Mouse (Mus musculus) neural tube, embryonic 12.5 days (tissue): ENCODE data around the gene Smco2. TPM values are rescaled to one million over a fixed set of nuclear protein-coding genes. Genes with fewer than 3 reads are reported as not detected.
A peak's percentile ranks its signal among the peaks of the same experiment; 100 is the strongest.

ENCODE experiments used
- ATAC-seq: fragments of 200-750 bp; cut with Nextera tagmentation; 2 replicates; pipeline ENCODE4 v1.8.0; 2017; ENCODE audit warnings: low read depth, mild to moderate bottlenecking, moderate TSS enrichment, moderate library complexity; ENCODE audit not compliant: low FRiP score
- H3K27ac ChIP-seq: fragments of 300-500 bp; sonication (generic); 2 replicates; pipeline ENCODE4 v1.5.1; 2016
- H3K27me3 ChIP-seq: fragments of 300-500 bp; sonication (generic); replicated peaks from 2 replicates; pipeline ENCODE4 v1.6.1; 2016; ENCODE audit warnings: mild to moderate bottlenecking
- H3K36me3 ChIP-seq: fragments of 300-500 bp; sonication (generic); 2 replicates; pipeline ENCODE4 v1.6.1; 2016; ENCODE audit warnings: mild to moderate bottlenecking
- H3K4me1 ChIP-seq: fragments of 300-500 bp; sonication (generic); 2 replicates; pipeline ENCODE4 v1.6.1; 2016
- H3K4me2 ChIP-seq: fragments of 300-500 bp; sonication (generic); replicated peaks from 2 replicates; pipeline ENCODE4 v1.6.1; 2016; ENCODE audit warnings: mild to moderate bottlenecking
- H3K4me3 ChIP-seq: fragments of 300-500 bp; sonication (generic); 2 replicates; pipeline ENCODE4 v1.5.1; 2016
- H3K9ac ChIP-seq: fragments of 300-500 bp; sonication (generic); 2 replicates; pipeline ENCODE4 v1.6.1; 2016; ENCODE audit warnings: mild to moderate bottlenecking
- H3K9me3 ChIP-seq: fragments of 300-500 bp; sonication (generic); 2 replicates; pipeline ENCODE4 v1.6.1; 2016; ENCODE audit warnings: mild to moderate bottlenecking
- WGBS: fragments of 180-500 bp; shearing (Covaris S2); methylation state at CpG from one replicate; pipeline ENCODE4 v1.1.7; 2016; 5-methylcytosine and 5-hydroxymethylcytosine counted together
- polyA plus RNA-seq: library from polyadenylated mRNA; unstranded; fragments of >200 nt; fragmentation: Nextera tagmentation; extraction: Ambion mirVana; gene quantifications from 2 replicates; pipeline ENCODE4 v1.2.1, GENCODE M21; 2016

Gene Smco2
- polyA plus RNA-seq, 1 experiment from 2014 or later: not detected

DNA sequence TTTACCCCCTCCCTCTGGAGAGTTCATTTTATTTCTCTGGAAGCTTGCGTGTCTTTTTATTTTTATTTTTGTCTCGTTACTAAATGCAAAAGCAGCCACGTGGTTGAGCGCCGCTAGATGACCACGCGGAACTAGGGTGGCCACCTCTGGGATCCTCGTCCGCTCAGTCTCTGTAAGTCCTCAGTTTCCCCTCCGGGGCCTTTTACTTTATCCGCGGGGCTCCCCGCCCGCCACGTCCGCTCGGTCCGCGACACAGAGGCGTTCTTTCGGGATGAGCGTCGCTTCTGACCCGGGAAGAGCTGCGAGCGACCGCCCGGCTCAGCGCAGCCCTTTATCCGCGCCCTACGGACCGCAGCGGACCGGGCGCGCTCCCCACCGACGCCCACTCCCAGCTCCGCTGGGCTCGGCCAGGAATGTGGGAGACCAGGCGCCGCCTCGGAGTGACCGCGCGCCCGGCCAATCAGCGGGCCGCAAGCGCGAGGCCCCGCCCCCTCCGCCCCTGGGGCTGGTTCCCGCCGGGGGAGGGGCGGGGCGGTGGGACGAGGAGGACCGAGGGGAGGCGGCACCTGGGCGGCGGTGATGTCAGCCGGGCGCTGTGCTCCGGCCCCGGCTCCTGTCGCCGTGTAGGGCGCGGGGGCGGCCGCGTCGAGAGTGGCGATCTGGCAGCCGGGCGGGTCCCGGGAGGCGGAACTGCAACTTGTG is 38.2 kb downstream of the Smco2 start, which contains the start of gene Ppfibp1:
TSS of gene Ppfibp1 (plus strand) at position 530 of the 702 bp plus-strand sequence.
- no peak within 1 kb of the TSS for H3K27ac ChIP-seq

DNA sequence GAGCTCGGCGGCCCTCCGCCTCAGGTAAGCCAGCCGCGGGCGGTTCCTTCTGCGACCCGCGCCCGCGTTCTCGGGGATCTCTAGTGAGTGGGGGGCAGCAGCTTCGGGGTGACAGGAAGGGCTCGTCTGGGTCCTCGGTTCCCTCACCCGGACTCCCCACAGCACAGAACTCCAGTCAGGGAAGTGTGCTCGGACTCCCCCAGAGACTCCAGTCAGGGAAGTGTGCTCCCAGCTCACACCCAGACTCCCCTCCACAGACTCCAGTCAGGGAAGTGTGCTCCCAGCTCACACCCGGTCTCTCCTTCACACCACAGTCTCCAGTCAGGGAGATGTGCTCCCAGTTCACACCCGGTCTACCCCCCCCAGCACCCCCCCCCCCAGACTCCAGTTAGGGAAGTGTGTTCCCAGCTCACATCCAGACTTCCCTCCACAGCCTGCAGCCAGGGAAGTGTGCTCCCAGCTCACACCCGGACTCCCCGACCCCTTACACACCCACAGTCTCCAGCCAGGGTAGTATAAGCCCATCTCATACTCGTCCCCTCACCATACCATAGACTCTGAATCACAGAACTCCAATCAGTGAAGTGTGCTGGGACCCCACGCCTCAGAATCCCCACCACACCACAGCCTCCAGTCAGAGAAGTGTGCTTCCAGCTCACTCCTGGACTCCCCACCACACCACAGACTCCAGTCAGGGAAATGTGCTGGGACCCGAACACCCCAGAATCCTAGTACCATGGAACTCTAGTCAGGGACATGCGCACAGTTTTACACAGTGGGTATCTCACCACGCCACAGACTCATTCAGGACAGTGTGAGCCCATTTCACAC is 39.0 kb downstream of the Smco2 start:
- ATAC-seq: peak; percentile 77
- H3K27me3 ChIP-seq: peaks cover 24% of the 10 kb centered on the region
- WGBS: 7% methylated on average over 26 of the region's 26 CpGs

More for the DNA sequence above, 38.2 kb downstream of the Smco2 start, which contains the start of gene Ppfibp1:
- Histone ChIP-seq H3K36me3 (no peaks in the 10 kb centered on the region), H3K4me1 (no peaks in the 10 kb centered on the region), H3K9me3 (no peaks in the 10 kb centered on the region), H3K4me2 (peak within 1 kb of the TSS; percentile 80), H3K27me3 (peaks cover 23% of the 10 kb centered on the region; the same call in 1 of the 2 replicates), H3K9ac (peak within 1 kb of the TSS; percentile 68), H3K4me3 (peak within 1 kb of the TSS; percentile 64)
- under 1% methylated on average over 79 of the region's 80 CpGs for WGBS
- ATAC-seq: peak; percentile 96

DNA sequence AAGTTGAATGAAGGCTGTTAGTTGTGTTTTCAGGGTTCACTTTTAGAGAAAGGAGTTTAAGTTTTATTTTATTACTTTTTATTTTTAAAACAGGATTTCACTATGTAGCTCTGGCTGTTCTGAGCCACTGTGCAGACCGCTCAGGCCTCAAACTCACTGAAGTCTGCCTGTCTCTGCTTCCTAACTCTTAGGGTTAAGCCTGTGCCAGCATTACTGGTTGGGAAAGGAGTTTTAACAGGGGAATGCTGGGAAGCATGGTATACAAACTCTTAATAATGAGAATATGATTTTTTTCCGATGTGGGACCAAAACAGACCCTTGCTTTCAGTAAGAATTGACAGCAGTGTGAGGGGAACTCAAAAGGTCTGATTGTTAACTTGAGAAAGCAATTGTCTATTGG is 40.3 kb downstream of the Smco2 start:
- Histone ChIP-seq H3K27me3 (peaks cover 27% of the 10 kb centered on the region), H3K36me3 (no peaks in the 10 kb centered on the region), H3K9me3 (no peaks in the 10 kb centered on the region), H3K9ac (no peak overlapping the region), H3K4me2 (peak overlapping the region; percentile 17; the same call in 1 of the 2 replicates), H3K4me3 (no peak overlapping the region), H3K4me1 (no peaks in the 10 kb centered on the region), H3K27ac (no peak overlapping the region)
- WGBS: 68% methylated on average over 2 of the region's 2 CpGs
- no peak for ATAC-seq

More for the DNA sequence above, 39.0 kb downstream of the Smco2 start:
- Histone ChIP-seq H3K27ac (no peak overlapping the region), H3K9me3 (no peaks in the 10 kb centered on the region), H3K36me3 (no peaks in the 10 kb centered on the region), H3K4me3 (peak overlapping the region; percentile 64), H3K9ac (peak overlapping the region; percentile 68), H3K4me2 (peak overlapping the region; percentile 80), H3K4me1 (no peaks in the 10 kb centered on the region)

GRCm38 (mm10) chr6:146890633-146891032 is 40.7 kb downstream of the Smco2 start:
- ATAC-seq: no peak
- no peaks in the 10 kb centered on the region for H3K9me3 ChIP-seq
- no peaks in the 10 kb centered on the region for H3K36me3 ChIP-seq
- no peak overlapping the region for H3K4me3 ChIP-seq
- H3K27ac ChIP-seq: no peak overlapping the region
- H3K4me2 ChIP-seq: peak overlapping the region; percentile 16; the same call in 1 of the 2 replicates
- peaks cover 27% of the 10 kb centered on the region for H3K27me3 ChIP-seq
- H3K9ac ChIP-seq: no peak overlapping the region
- H3K4me1 ChIP-seq: no peaks in the 10 kb centered on the region

DNA sequence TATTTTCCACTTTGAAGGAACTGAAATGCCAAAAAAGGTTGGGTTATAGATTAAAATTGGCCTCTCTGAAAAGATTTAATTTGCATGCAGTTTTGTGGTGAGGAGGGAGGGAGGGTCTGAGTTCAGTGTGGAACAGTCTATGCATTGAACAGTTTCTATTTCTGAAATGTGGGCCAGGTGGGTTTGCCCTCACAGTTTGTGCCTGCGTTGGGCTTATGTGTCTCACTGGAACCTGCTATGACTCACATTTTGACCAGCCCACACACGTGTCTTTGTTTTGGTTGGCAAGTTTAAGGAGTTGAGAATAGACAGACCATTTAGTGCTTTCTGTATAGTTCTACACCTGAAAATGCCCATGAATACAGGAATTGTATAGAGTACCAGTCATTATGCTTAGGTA is 44.0 kb downstream of the Smco2 start:
- WGBS: 83% methylated on average over 2 of the region's 2 CpGs
- no peaks in the 10 kb centered on the region for H3K9me3 ChIP-seq
- ATAC-seq: no peak

DNA sequence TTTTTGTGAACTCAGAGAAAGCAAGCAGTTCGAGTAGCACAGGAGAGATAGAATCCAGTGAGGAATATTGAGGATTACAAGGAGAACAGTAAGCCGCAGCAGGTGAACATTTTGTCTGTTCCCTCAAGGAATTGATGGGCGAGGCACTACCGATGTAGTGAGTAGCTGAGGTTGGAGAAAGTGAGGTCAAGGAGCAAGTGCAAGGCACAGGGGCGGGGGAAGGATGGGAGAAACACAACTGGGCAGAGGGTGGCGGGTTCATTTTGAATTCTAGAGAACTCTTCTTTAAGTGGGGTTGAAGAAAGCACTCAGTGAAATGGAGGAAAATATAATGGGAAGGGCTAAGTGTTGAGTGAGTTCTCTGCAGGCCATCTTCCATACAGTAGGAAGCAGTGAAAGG is 48.8 kb downstream of the Smco2 start:
- WGBS: 85% methylated on average over 6 of the region's 6 CpGs
- Histone ChIP-seq H3K9ac (no peak overlapping the region), H3K4me2 (no peak overlapping the region), H3K27ac (no peak overlapping the region), H3K4me1 (no peaks in the 10 kb centered on the region), H3K36me3 (no peaks in the 10 kb centered on the region), H3K9me3 (no peaks in the 10 kb centered on the region), H3K27me3 (peaks cover 19% of the 10 kb centered on the region), H3K4me3 (no peak overlapping the region)
- ATAC-seq: no peak

More for the DNA sequence above, 44.0 kb downstream of the Smco2 start:
- Histone ChIP-seq H3K9ac (no peak overlapping the region), H3K4me3 (no peak overlapping the region), H3K4me2 (no peak overlapping the region), H3K27ac (no peak overlapping the region), H3K27me3 (peaks cover 34% of the 10 kb centered on the region), H3K36me3 (no peaks in the 10 kb centered on the region), H3K4me1 (no peaks in the 10 kb centered on the region)

DNA sequence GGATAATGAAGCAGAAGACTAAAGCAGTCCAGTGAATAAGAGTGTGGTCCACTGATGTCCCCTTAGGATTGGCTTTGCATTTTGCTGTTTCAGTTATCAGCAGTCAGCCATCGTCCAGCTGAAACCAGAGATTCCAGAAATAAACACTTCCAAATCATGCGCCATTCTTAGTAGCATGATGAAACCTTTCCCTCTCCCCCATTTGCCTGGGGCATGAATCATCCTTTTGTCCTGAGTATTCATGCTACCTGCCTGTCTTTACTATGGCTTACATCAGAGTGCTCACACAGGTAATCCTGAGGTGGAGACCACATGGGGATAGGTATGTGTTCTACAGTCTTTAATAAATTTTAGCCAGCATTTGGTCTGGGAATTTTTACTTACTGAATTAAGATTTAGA is 49.7 kb downstream of the Smco2 start:
- WGBS: 91% methylated on average over 2 of the region's 2 CpGs
- H3K27ac ChIP-seq: no peak overlapping the region

DNA sequence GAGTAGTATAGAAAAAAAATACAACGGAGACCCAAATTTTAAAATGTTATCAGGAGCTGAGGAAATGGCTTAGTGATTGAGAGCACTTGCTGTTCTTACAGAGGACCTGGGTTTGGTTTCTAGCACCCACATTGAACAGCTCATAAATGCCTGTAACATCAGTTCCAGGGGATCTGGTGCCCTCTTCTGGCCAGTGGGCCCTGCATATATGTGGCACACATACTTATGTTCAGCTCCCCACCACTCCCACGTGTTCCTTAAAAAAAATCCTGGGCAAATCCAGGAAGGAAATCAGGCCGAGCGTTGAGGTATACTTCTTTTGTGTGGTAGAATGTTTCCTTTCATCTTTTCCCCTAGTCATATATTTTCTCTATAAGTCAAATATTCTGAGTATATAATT is 52.0 kb downstream of the Smco2 start:
- Histone ChIP-seq H3K9me3 (no peaks in the 10 kb centered on the region), H3K4me1 (no peaks in the 10 kb centered on the region), H3K27ac (no peak overlapping the region), H3K36me3 (no peaks in the 10 kb centered on the region), H3K4me3 (no peak overlapping the region), H3K27me3 (peaks cover 12% of the 10 kb centered on the region), H3K4me2 (no peak overlapping the region), H3K9ac (no peak overlapping the region)
- ATAC-seq: no peak
- WGBS: 92% methylated on average over 4 of the region's 4 CpGs

More for the DNA sequence above, 49.7 kb downstream of the Smco2 start:
- no peaks in the 10 kb centered on the region for H3K36me3 ChIP-seq
- peaks cover 14% of the 10 kb centered on the region for H3K27me3 ChIP-seq
- no peak for ATAC-seq
- no peak overlapping the region for H3K9ac ChIP-seq
- H3K4me1 ChIP-seq: no peaks in the 10 kb centered on the region
- no peaks in the 10 kb centered on the region for H3K9me3 ChIP-seq
- no peak overlapping the region for H3K4me2 ChIP-seq
- H3K4me3 ChIP-seq: no peak overlapping the region

DNA sequence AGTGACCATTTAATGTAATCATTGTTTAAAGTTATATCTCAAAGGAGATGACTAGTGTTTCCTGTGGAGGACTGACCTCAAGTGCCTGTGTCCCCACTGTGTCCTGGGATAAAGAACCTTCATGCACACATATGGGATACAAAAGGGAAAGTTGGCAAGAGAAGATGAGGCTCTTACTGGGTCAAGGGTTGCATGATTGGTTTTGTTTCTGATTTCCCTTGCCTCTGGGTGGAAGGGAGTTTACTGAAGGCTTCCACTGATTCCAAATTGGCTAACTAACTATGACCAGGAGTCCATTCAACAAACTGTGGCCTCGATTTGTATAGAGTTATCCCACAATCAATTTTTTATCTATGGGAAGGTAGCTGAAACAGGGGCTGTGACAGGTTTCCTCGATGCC is 53.7 kb downstream of the Smco2 start:
- WGBS: 77% methylated on average over 2 of the region's 2 CpGs
- Histone ChIP-seq H3K4me3 (no peak overlapping the region), H3K4me2 (no peak overlapping the region), H3K27me3 (0 out of 2 replicates have a peak, but pooled peaks cover 4% of the 10 kb centered on the region), H3K36me3 (no peaks in the 10 kb centered on the region), H3K27ac (no peak overlapping the region), H3K9me3 (no peaks in the 10 kb centered on the region), H3K9ac (no peak overlapping the region), H3K4me1 (no peaks in the 10 kb centered on the region)
- no peak for ATAC-seq

DNA sequence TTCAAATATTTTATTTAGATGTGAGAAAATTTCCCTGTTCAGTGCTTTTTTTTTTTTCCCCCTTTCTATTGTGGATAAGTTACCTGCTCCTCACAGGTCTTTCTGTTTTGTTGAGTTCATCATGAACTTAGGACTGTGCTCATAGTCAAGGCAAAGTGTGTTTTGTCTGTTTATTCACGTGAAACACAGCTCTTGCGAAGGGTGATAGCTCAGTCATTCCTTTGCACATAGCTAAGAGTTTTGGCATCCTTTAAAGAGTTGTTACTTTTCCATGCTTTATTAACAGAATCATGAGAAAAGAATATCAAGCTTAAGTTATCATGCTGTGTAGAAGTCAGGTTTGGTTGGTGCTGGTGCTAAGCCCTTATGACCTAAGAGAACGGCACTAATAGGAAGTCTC is 54.8 kb downstream of the Smco2 start:
- H3K4me2 ChIP-seq: no peak overlapping the region
- no peak for ATAC-seq
- 88% methylated on average over 3 of the region's 3 CpGs for WGBS

DNA sequence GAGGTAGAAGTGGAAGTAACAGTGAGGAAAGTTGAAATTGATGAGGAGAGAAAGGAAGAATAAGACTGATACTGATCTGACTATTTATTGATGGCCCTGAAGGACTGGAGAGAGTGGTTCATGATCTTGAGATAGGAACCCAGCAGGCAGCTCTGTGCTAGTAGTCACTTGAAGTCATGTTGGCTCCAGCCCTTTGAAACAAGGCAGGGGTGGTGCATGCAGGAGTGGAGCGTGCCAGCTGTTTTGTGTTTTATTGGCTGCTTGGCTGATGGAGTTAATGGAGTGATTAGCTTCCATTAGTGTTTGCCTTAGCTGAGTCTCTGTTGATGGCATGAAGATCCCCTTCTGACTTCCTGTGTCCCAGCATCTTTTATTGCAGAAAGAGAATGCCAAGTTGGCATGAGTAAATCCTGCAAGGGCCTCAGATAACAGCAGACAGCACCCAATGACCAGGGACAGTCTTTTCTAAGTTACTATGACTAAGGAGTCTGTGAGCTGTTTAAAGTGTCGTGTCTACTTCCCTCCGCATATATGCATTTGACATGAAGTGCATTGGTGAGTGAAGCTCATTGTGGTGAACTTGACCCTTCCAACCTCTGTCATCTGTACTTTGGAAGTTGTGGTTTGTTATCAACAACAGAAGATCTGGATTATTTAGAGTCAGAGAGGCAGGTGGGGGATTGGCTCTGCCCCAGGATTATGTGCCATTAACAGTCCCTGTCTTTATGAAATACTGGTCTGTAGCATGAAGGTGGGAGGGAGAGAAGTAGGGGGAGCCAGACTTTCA is 56.3 kb downstream of the Smco2 start:
- 80% methylated on average over 3 of the region's 3 CpGs for WGBS
- Histone ChIP-seq H3K9ac (no peak overlapping the region), H3K4me1 (no peaks in the 10 kb centered on the region), H3K27me3 (no peaks in the 10 kb centered on the region), H3K36me3 (no peaks in the 10 kb centered on the region), H3K9me3 (no peaks in the 10 kb centered on the region), H3K4me2 (no peak overlapping the region), H3K4me3 (no peak overlapping the region), H3K27ac (no peak overlapping the region)
- ATAC-seq: no peak

More for the DNA sequence above, 54.8 kb downstream of the Smco2 start:
- no peaks in the 10 kb centered on the region for H3K27me3 ChIP-seq
- H3K27ac ChIP-seq: no peak overlapping the region
- H3K4me1 ChIP-seq: no peaks in the 10 kb centered on the region
- H3K36me3 ChIP-seq: no peaks in the 10 kb centered on the region
- no peak overlapping the region for H3K4me3 ChIP-seq
- H3K9me3 ChIP-seq: no peaks in the 10 kb centered on the region
- H3K9ac ChIP-seq: no peak overlapping the region
